Mouse (Mus musculus): ENCODE results near the gene Cftr. TPM values are rescaled to one million over a fixed set of nuclear protein-coding genes. Genes with fewer than 3 reads are reported as not detected.

The Cftr gene
- 4.0 and 5.8 TPM in 2 replicates for polyA plus RNA-seq (2012; rRNA removed)

DNA sequence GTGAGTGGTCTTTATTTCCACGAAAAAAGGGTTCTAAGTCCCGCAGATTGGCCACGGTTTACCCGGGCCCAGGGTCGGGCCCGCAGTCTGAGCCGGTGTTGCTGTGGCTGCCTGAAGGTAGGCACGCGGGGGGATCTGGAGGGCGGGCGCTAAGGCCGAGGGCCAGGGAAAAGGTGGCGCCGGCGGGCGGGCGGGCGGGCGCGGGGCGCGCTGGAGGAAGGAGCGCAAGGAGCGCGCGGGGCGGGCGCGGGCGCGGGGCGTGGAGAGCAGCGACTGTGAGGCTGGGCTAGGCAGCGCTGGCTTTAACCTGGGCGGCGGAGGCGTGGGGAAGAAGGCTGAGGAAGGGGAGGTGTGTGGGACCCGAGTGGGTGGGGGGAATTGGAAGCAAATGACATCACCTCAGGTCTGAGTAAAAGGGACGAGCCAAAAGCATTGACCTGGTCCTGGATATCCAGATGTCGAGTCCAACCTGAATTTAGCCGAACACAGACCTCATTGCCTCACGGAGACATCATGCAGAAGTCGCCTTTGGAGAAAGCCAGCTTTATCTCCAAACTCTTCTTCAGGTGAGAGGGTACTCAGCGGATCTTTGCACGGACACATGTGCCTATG is at the start of gene Cftr:
Gene Cftr (plus strand): TSS at position 377 of the 612 bp plus-strand sequence.

Other genes starting within 250 kb of the Cftr start
- 0.70 and 0.94 TPM in 2 replicates for gene Wnt2, start 140.1 kb upstream of the Cftr start, polyA plus RNA-seq (2012; rRNA removed)
- not detected in 2 replicates for gene Asz1, start 61.6 kb upstream of the Cftr start, polyA plus RNA-seq (2012; rRNA removed)

Measured in colon, adult 2 months (tissue).